Mouse (Mus musculus): ENCODE measurements around the gene Foxl1. TPM values are rescaled to one million over a fixed set of nuclear protein-coding genes. Genes with fewer than 3 reads are reported as not detected.

Gene Foxl1
- polyA plus RNA-seq (2015; fragmentation: Nextera tagmentation; extraction: Ambion mirVana): 0.12 TPM in 1 of 2 replicates, not detected in the other

- Histone ChIP-seq H3K9me3 (replicated peaks) (peaks cover 3% of the 10 kb centered on the region; the same call in 1 of the 2 replicates), H3K4me3 (0 out of 2 replicates have a peak within 1 kb of the TSS, but pooled peaks have one; percentile 9), H3K36me3 (ENCODE audit: poor library complexity, severe bottlenecking) (no peaks in the 10 kb centered on the region), H3K4me1 (peaks cover 24% of the 10 kb centered on the region), H3K27me3 (peaks cover 98% of the 10 kb centered on the region), H3K9ac (no peak within 1 kb of the TSS), H3K4me2 (peak within 1 kb of the TSS; percentile 20), H3K27ac (no peak within 1 kb of the TSS)
- under 1% methylated on average over 43 of the region's 43 CpGs for WGBS
- ATAC-seq: no peak
Measured at GRCm38 (mm10) chr8:121127756-121128375, at the start of gene Foxl1. Gene Foxl1, plus strand, starts transcription at chr8:121127940.

GRCm38 (mm10) chr8:121078721-121079120 lies 49.0 kb upstream of the Foxl1 start:
- no peak overlapping the region for H3K27ac ChIP-seq
- peaks cover 100% of the 10 kb centered on the region for H3K27me3 ChIP-seq
- H3K4me3 ChIP-seq: no peak overlapping the region
- no peak for ATAC-seq
- peaks cover 13% of the 10 kb centered on the region for H3K4me1 ChIP-seq
- no peak overlapping the region for H3K9ac ChIP-seq
- WGBS: under 1% methylated on average over 14 of the region's 14 CpGs
- no peak overlapping the region for H3K4me2 ChIP-seq
- H3K36me3 ChIP-seq (ENCODE audit: poor library complexity, severe bottlenecking): no peaks in the 10 kb centered on the region
- H3K9me3 ChIP-seq (replicated peaks): no peaks in the 10 kb centered on the region

- Histone ChIP-seq H3K36me3 (ENCODE audit: poor library complexity, severe bottlenecking) (no peaks in the 10 kb centered on the region), H3K4me3 (no peak overlapping the region), H3K27ac (no peak overlapping the region), H3K9ac (no peak overlapping the region), H3K27me3 (peaks cover 100% of the 10 kb centered on the region), H3K9me3 (replicated peaks) (no peaks in the 10 kb centered on the region), H3K4me1 (peaks cover 17% of the 10 kb centered on the region), H3K4me2 (no peak overlapping the region)
- no peak for ATAC-seq
- WGBS: 2% methylated on average over 7 of the region's 7 CpGs
Measured at GRCm38 (mm10) chr8:121079201-121079600, 48.5 kb upstream of the Foxl1 start.

- Histone ChIP-seq H3K4me3 (no peak overlapping the region), H3K36me3 (ENCODE audit: poor library complexity, severe bottlenecking) (no peaks in the 10 kb centered on the region), H3K27me3 (peaks cover 100% of the 10 kb centered on the region), H3K4me1 (peaks cover 25% of the 10 kb centered on the region), H3K4me2 (no peak overlapping the region), H3K9ac (no peak overlapping the region), H3K9me3 (replicated peaks) (no peaks in the 10 kb centered on the region), H3K27ac (no peak overlapping the region)
- 1% methylated on average over 12 of the region's 12 CpGs for WGBS
- ATAC-seq: no peak
Measured at GRCm38 (mm10) chr8:121079944-121080343, 47.8 kb upstream of the Foxl1 start.

GRCm38 (mm10) chr8:121080361-121081090 lies 47.2 kb upstream of the Foxl1 start:
- no peaks in the 10 kb centered on the region for H3K36me3 ChIP-seq (ENCODE audit: poor library complexity, severe bottlenecking)
- ATAC-seq: no peak
- peaks cover 100% of the 10 kb centered on the region for H3K27me3 ChIP-seq
- WGBS: under 1% methylated on average over 49 of the region's 49 CpGs
- H3K4me3 ChIP-seq: no peak overlapping the region
- peaks cover 27% of the 10 kb centered on the region for H3K4me1 ChIP-seq
- H3K9ac ChIP-seq: no peak overlapping the region
- no peak overlapping the region for H3K27ac ChIP-seq
- no peak overlapping the region for H3K4me2 ChIP-seq
- H3K9me3 ChIP-seq (replicated peaks): no peaks in the 10 kb centered on the region

GRCm38 (mm10) chr8:121081398-121081797 lies 46.3 kb upstream of the Foxl1 start:
- no peak overlapping the region for H3K4me3 ChIP-seq
- peaks cover 100% of the 10 kb centered on the region for H3K27me3 ChIP-seq
- no peaks in the 10 kb centered on the region for H3K9me3 ChIP-seq (replicated peaks)
- no peak overlapping the region for H3K4me2 ChIP-seq
- no peak for ATAC-seq
- H3K27ac ChIP-seq: no peak overlapping the region
- no peaks in the 10 kb centered on the region for H3K36me3 ChIP-seq (ENCODE audit: poor library complexity, severe bottlenecking)
- WGBS: 2% methylated on average over 7 of the region's 7 CpGs
- H3K9ac ChIP-seq: no peak overlapping the region
- peaks cover 27% of the 10 kb centered on the region for H3K4me1 ChIP-seq

GRCm38 (mm10) chr8:121082218-121083092 lies 45.3 kb upstream of the Foxl1 start:
- Histone ChIP-seq H3K4me3 (peak overlapping the region; percentile 41), H3K4me1 (peaks cover 27% of the 10 kb centered on the region), H3K27ac (no peak overlapping the region), H3K4me2 (peak overlapping the region; percentile 73), H3K9ac (no peak overlapping the region), H3K36me3 (ENCODE audit: poor library complexity, severe bottlenecking) (no peaks in the 10 kb centered on the region), H3K9me3 (replicated peaks) (no peaks in the 10 kb centered on the region), H3K27me3 (peaks cover 100% of the 10 kb centered on the region)
- under 1% methylated on average over 57 of the region's 57 CpGs for WGBS
- no peak for ATAC-seq

GRCm38 (mm10) chr8:121083093-121083935 lies 44.4 kb upstream of the Foxl1 start:
- ATAC-seq: peak; percentile 27; the same call in 1 of the 2 replicates

GRCm38 (mm10) chr8:121083936-121084209 lies 43.9 kb upstream of the Foxl1 start:
- no peak for ATAC-seq
- Histone ChIP-seq H3K27me3 (peaks cover 99% of the 10 kb centered on the region), H3K9me3 (replicated peaks) (no peaks in the 10 kb centered on the region), H3K36me3 (ENCODE audit: poor library complexity, severe bottlenecking) (no peaks in the 10 kb centered on the region), H3K4me3 (peak overlapping the region; percentile 41), H3K4me1 (peaks cover 27% of the 10 kb centered on the region), H3K9ac (0 out of 2 replicates have a peak overlapping the region, but pooled peaks have one; percentile 45), H3K27ac (no peak overlapping the region), H3K4me2 (peak overlapping the region; percentile 73)
- 0% methylated on average over 11 of the region's 27 CpGs for WGBS

More at GRCm38 (mm10) chr8:121083093-121083935, 44.4 kb upstream of the Foxl1 start:
- H3K27ac ChIP-seq: no peak overlapping the region
- WGBS: under 1% methylated on average over 79 of the region's 89 CpGs
- no peaks in the 10 kb centered on the region for H3K36me3 ChIP-seq (ENCODE audit: poor library complexity, severe bottlenecking)
- H3K4me3 ChIP-seq: peak overlapping the region; percentile 41
- peaks cover 99% of the 10 kb centered on the region for H3K27me3 ChIP-seq
- H3K9ac ChIP-seq: no peak overlapping the region
- H3K4me2 ChIP-seq: peak overlapping the region; percentile 73
- no peaks in the 10 kb centered on the region for H3K9me3 ChIP-seq (replicated peaks)
- H3K4me1 ChIP-seq: peaks cover 27% of the 10 kb centered on the region

GRCm38 (mm10) chr8:121084210-121084951 lies 43.4 kb upstream of the Foxl1 start, which contains the start of gene Foxf1:
Gene Foxf1, plus strand, starts transcription at chr8:121084386.
- H3K9ac ChIP-seq: peak within 1 kb of the TSS; percentile 45; the same call in 1 of the 2 replicates
- no peak for ATAC-seq
- WGBS: under 1% methylated on average over 48 of the region's 83 CpGs

GRCm38 (mm10) chr8:121085011-121085410 lies 42.7 kb upstream of the Foxl1 start:
- Histone ChIP-seq H3K36me3 (ENCODE audit: poor library complexity, severe bottlenecking) (no peaks in the 10 kb centered on the region), H3K4me3 (peak overlapping the region; percentile 41), H3K4me2 (peak overlapping the region; percentile 73), H3K4me1 (peaks cover 27% of the 10 kb centered on the region), H3K9ac (no peak overlapping the region), H3K27ac (no peak overlapping the region), H3K27me3 (peaks cover 99% of the 10 kb centered on the region), H3K9me3 (replicated peaks) (no peaks in the 10 kb centered on the region)
- no peak for ATAC-seq
- 1% methylated on average over 28 of the region's 30 CpGs for WGBS

More at GRCm38 (mm10) chr8:121084210-121084951, 43.4 kb upstream of the Foxl1 start, which contains the start of gene Foxf1:
- H3K27me3 ChIP-seq: peaks cover 99% of the 10 kb centered on the region
- no peak within 1 kb of the TSS for H3K27ac ChIP-seq
- H3K4me2 ChIP-seq: peak within 1 kb of the TSS; percentile 73
- H3K4me3 ChIP-seq: peak within 1 kb of the TSS; percentile 41
- peaks cover 27% of the 10 kb centered on the region for H3K4me1 ChIP-seq
- H3K9me3 ChIP-seq (replicated peaks): no peaks in the 10 kb centered on the region
- no peaks in the 10 kb centered on the region for H3K36me3 ChIP-seq (ENCODE audit: poor library complexity, severe bottlenecking)

Measured in forebrain, embryonic 13.5 days (tissue).